Mouse (Mus musculus) spleen, embryonic (tissue): Measurements from ENCODE around the gene Mpz.

Experiments used
- CTCF ChIA-PET: fragments of 350-600 bp; sonication (Branson Sonifier 250); formaldehyde crosslinking; loops from one replicate; lab custom pipeline; 2022; lab: Charles Lee

Gene Mpz

DNA sequence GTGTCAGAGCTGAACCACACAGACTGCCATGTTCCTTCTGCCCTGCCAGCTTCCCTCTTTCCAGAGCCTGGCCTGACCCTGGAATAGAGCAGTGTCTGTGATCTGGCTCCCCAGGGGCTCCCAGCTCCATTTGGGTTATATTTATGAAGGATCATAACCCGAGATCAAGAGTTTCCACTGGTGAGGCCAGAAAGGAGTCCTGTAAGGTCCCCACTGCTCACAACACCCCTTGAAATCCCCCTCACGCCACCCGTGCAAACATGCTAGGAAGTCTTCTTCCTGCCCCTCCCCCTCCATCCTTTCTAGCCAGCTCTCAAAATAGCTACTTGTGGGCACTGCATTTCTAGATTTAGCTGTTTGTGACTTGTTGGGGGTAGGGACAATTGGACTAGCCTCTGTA lies 33.1 kb downstream of the Mpz start:
- CTCF ChIA-PET, result no interaction called here

DNA sequence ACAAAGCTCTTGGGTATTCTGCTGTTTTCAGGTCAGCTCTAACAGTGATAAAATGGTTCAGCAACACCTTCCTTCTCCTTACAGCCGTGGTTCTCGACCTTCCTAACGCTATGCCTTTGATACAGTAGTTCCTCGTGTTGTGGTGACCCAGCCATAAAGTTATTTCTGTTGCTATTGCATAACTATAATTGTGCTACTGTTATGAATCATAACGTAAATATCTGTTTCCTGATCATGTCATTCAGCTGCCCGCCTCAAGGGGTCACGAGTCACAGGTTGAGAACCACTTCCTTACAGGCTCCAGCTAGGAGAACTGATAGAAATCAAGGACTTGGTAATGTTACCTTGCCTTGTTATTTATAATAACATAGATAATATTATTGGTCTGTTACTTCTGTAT lies 33.8 kb downstream of the Mpz start:
- CTCF ChIA-PET, result no interaction called here

DNA sequence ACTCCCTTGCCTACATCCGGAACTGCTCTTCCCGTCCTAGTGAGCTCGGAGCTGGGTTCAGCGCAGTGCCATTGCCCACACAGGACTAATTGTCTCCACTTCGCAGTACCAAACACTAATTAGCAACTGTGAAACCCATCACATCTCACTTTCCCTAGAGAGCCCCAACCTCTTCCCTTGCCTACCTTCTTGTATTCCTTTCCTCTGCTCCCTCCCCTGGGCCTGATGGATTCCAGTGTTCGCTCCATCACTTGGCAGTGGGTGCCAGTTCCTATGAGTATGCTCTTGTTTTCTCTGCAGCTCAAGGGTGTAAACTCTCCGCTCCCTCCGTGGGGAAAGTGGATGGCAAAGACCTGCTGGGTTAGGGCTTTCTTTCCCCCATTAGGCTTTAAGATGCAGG lies 35.1 kb downstream of the Mpz start:
- CTCF ChIA-PET, result interaction anchor here (0.5 kb wide), 1 partner anchor 18 kb away, joined by 3 read pairs; no protein-coding TSS in a partner anchor

DNA sequence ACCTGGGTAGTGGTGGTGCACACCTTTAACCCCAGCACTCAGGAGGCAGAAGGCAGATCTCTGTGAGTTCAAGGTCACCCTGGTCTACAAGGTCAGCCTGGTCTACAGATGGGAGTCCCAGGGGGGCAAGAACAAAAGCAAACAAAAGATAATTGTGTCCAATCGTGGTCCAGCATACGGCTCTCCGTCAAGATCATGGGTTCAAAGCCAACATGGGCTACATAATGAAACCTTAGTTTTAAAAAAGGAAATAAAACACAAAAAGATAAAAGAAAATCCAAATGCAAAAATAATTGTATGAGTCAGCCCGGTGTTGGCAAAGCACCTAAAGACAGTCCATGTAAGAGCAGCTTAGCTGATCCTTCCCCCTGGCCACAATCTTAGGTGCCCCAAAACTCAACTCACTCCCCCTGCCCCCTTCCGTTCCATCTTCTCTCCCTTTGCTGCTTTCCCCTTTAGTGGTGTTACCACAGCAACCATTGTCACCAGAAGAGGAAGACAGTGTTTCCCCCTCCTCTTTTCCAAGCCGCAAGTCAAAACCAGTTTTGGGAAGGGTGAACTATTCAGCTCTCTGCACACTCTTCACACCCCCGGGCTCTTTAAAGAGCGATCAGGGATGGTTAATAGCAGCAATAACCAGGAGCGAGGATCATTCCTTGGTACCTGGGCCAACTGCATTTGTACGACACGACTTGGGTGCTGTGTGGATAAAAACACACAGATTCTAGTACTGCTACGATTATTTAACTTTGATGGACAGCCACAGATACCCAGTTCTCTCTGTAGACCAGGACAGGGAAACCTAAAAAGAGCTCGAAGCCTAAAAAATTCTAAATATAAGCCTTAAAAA lies 37.6 kb downstream of the Mpz start:
- CTCF ChIA-PET, result interaction anchor here (0.6 kb wide), 1 partner anchor 40 kb away, joined by 6 read pairs; no protein-coding TSS in a partner anchor

DNA sequence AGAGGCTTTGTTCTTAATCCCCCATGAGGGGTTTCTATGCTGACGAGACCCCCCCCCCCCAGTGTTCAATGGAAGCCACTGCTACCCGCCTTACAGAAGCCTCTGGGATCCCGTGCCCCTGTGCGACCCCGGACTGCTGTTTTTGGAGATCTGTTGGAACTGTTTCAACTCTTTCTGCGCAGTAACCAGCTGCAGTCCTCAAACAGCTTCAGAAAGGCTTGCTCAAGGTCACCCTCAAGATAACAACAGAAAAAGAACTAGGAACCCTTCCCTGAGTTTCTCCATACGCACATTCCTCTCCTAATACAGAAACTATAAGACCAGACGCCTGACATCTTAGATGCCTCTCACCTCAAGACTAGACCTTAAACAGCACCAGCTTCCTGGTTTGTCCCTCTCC lies 38.5 kb downstream of the Mpz start:
- CTCF ChIA-PET, result interaction anchor here (0.6 to 0.7 kb wide), 2 partner anchors 39 to 102 kb away, joined by 6 to 12 read pairs; no protein-coding TSS in a partner anchor

DNA sequence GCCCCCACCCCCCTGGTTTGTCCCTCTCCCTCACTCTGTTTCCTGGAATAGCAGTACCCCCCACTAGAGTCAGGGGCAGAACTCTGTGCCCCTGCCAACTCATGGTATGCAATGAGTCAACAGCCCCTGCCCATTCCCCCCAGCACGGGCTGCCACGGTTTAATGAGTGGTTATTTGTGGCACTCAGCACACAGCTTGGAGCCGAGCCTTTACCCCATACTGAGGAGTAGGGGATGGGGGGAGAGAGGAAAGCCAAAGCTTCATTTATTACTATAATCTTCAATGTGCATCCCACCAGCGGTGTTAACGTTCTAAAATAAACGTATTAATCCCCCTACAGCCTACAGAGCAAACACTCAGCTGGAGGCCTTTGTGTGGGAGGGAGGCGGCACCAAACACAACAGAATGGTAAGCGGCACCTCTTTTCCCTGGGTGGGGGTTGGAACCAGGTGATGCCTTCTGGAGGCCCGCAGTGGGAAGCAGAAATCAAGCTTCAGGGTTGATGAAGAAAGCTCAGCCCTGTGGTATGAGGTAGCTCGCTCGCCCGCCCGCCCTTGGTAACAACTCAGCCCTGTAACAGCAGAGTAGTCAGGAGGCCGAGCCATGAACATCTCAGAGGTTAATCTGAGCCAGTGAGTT lies 39.1 kb downstream of the Mpz start:
- CTCF ChIA-PET, result interaction anchor here (0.7 kb wide), 1 partner anchor 102 kb away, joined by 12 read pairs; no protein-coding TSS in a partner anchor

DNA sequence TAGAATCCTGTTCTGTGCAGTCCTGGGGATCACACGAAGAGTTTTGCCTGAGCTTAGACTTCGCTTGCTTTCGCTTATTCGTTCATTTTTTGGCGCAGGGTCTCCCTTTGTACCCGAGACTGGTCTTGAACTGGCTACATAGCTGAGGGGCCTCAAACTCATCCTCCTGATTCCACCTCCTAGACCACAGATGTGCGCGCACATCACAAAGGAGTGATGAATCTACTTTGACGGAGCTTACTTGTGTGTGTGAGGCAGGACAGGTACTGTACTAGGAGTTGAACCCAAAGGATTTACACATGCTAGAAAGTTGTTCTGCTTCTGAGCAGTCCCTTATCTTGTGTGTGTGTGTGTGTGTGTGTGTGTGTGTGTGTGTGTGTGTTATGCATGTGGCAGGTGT lies 40.3 kb downstream of the Mpz start:
- CTCF ChIA-PET, result interaction anchor here (0.7 kb wide), 1 partner anchor 132 kb away, joined by 6 read pairs; no protein-coding TSS in a partner anchor

DNA sequence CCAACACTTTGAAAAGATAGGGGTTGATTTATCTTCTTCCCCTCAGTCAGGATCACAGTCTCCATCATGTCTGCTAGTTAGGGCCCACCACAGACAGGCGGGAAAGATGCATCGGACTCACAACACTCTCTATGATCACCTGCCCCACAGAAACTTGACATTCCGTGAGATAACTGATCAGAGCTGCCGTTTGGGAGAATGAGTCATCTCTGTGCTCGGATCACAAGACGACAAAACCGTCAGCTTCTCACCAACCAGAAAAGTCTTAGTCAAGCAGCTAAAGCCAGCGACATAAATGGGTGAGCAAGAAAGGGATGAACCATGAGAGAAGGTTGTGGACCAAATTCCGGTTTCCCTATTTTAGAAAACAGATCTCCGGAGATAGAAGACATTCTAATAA lies 41.8 kb downstream of the Mpz start:
- CTCF ChIA-PET, result no interaction called here

DNA sequence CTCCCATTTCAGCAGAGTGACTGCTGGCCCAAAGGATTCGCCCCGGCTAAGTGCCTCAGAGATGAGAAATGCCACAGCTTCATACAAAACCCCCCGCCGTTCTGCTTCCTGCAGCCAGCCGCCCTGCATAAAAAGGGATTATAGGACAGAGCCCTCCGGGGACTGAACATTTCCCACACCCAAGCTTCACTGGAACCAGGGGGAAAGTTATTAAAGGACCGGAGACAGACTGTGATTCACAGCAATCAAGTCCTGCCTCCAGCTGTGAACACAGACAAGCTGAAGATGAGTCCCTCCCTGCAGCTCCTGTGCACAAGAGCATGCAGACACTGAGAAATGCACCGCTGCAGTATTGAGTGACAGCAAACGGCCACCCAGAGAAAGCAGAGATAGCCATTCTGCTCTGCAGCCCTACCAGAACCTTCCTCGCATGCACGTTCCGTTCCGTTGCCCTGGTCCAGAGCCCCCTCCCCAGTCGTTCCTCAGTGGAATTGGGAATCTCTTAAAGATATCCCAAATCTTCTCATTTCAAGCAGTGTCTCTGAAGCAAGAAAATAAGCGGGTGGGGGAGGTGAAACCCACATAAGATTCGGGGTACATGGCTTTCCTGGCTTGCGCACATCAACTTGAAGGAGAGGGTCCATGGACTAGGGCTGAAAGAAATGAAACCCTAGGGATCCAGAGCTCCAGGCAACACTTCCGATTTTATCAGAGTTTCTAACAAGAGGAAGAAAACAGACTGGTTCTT lies 42.8 kb downstream of the Mpz start:
- CTCF ChIA-PET, result no interaction called here

DNA sequence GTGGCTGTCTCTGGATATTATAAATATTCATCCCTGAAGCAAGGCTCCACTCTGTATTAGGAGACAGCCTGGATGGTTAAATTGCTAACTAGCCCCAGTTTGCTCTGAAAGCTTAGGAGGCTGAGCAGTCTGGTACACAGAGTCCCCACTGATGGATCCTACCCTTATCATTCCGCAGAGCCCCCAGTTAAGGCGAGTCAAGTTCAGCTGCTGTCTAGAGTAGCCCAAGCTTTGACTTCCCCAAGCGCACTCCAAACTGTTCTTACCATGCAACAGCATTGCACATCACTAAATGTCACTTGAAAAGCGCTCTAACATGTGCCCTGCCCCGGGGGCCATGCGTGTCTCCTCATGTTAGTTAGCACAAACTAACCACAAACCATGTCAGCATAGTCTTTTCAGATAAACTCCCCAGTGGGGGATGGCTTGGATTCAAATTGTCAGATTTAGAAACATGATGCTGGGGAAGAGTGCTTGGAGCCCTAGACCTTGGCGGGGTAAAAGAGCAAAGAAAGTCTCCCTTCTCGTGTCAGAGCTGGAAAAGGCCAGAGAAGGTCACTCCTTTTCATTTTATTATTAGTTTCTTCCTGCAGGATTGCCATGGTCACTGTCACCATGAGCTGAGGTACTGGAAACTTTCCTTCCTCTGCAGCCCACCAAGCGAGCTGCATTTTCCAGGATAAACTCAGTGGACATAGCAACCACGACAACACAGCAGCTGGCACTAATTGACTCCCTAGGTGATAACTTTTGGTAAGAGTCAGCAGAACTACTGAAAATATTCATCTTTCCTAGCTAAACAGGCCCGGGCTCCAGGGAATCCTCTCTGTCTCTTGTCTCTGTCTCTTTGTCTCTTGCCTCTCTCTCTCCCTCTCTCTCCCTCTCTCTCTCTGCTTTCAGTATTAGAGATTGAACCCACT lies 43.7 kb downstream of the Mpz start:
- CTCF ChIA-PET, result no interaction called here

DNA sequence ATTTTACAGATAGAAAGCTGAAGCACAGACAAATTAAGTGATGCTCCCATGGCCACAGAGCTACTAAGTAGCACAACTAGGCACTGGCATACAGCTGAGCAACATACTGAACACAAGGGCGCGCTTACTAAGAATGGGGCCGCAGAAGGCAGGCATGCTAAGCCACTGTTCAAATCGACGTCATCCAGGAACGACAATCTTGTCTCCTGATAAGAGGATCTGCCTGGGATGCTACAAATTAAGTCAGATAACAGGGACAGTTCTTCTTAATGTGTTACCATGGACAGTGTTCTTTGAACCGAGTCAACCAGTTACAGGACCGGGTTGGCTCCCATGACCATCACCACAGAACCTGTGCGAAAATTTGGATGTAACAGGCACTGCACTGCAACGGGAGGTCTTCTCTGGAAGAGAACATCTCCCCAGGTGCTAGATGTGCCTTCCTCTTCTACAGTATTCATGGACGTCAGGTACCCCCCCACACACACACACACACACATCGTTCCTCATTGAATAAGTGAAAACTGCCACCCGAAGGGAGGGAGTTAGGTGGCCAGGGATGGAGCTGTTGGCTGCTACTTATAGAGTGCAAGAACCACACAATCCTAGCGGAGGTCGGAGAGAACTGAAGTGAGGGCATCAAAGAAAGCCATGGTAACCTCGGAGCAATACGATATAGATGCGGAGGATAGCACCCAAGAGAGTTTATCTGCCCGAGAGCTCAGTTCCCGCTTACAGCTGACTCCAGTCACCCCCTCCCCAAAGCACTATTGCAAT lies 44.7 kb downstream of the Mpz start:
- CTCF ChIA-PET, result interaction anchor here (1.2 kb wide), 1 partner anchor 32 kb away, joined by 3 read pairs; no protein-coding TSS in a partner anchor

DNA sequence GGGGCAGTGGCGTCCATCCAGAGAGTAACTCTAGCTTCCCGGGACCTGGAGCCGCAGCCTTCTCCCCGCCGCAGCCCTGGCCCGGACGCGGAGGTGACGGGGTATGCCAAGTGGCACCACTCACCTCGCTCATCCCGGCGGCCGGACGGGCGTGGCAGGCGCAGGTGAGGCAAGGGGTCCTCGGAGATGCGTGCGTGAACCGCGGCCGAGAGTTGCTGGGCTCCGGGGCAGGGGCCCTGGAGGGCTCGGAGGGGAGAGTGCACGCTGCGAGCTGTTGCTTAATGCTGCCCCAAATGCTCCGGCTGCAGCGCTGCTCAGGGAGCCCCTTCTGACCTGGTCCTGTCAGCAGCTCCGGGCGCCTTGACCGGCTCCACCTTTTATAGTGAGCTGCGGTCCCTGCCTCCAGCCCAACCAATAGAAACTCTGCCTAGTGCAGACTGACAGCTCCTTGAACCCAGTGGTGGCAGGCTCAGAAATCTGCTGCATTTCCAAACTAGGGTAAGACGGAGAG lies 45.4 kb downstream of the Mpz start, which contains the start of gene Pcp4l1:
Gene Pcp4l1, minus strand, starts transcription at position 382 of the 511 bp plus-strand sequence.
- CTCF ChIA-PET, result interaction anchor here (0.5 to 1.2 kb wide), 2 partner anchors 33 to 371 kb away, joined by 3 read pairs; no protein-coding TSS in a partner anchor

DNA sequence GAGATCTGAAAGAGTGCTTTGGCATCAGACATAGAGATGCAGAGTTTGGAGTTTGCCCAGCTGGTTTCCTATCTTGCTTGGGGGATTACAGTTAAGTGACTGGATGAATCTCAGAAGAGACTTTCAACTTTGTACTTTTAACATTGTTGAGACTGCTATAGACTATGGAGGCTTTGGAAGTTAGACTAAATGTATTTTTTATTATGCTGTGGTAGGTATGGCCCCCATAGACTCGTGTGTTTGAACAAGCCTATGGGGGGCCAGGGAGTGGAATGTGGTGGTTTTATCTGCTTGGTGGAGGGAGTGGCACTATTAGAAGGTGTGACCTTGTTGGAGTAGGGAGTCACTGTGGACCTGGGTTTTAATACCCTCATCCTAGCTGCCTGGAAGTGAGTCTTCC lies 49.0 kb downstream of the Mpz start:
- CTCF ChIA-PET, result interaction anchor here (0.6 kb wide), 2 partner anchors 15 to 462 kb away, joined by 3 read pairs; no protein-coding TSS in a partner anchor

DNA sequence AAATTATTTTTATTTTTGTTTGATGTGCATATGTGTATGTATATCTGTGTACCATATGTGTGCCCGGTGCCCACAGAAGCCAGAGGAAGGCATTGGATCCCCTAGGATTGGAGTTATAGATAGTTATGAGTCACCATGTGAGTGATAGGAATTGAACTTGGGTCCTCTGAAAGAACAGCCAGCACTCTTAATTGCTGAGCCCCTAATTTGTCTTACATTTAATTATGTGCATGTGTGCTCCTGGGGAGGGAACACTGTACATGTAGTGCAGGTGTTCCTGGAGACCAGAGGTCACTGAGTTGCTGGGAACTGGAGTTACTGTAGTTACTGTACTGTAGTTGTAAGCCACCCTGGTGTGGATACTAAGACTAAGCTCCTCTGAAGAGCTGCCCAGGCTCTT lies 50.3 kb downstream of the Mpz start:
- CTCF ChIA-PET, result no interaction called here

DNA sequence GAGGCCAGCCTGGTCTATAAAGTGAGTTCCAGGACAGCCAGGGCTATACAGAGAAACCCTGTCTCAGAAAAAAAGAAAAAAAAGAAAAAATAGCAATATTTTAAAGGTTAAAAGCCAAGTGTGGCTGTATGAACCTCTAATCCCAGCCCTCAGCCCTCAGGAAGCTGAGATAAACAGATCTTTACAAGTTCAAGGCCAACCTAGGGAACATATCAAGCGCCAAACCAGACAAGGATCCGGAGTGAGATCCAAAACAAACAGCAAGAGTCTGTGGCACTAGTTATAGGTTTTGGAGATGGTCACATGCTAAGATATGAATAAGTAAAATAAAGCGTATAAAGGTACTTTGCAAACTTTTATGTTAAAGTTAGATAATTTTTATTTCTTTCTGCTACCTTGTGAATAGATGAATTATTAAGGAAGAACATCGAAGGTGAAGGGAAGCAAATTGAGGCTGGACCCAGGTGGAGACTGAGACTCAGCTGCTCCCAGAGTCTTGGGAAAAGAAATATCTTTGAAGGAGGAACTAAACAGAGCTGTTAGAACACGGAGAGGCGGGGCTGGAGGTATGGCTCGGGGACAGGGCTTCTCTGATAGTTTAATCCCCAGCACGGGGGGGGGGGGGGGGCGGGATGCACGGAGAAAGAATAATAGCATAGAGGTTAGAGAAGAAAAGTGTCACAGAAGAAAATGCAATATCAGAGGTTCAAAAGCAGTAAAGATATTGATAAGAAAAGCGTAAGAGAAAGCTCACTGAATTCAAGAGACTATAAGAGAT lies 53.1 kb downstream of the Mpz start:
- CTCF ChIA-PET, result no interaction called here

DNA sequence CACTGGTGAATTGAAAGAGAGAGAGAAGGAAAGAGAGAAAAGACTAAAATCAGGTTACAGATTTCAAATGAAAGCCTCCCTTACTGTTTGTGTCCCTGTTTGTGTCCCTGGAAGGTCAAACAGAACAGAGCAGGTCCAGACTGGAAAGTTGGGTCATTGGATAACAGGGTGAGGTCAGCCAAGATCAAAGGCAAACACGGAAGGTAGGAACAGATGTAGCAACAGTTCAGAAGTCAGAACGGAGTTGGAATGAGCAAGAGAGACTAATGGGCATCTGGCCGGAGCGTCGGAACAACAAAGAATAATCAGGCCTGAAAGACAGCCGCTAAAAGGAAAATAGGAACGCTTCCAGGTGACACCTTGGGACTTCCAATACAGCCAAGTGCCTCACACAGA lies 53.7 kb downstream of the Mpz start:
- CTCF ChIA-PET, result no interaction called here

DNA sequence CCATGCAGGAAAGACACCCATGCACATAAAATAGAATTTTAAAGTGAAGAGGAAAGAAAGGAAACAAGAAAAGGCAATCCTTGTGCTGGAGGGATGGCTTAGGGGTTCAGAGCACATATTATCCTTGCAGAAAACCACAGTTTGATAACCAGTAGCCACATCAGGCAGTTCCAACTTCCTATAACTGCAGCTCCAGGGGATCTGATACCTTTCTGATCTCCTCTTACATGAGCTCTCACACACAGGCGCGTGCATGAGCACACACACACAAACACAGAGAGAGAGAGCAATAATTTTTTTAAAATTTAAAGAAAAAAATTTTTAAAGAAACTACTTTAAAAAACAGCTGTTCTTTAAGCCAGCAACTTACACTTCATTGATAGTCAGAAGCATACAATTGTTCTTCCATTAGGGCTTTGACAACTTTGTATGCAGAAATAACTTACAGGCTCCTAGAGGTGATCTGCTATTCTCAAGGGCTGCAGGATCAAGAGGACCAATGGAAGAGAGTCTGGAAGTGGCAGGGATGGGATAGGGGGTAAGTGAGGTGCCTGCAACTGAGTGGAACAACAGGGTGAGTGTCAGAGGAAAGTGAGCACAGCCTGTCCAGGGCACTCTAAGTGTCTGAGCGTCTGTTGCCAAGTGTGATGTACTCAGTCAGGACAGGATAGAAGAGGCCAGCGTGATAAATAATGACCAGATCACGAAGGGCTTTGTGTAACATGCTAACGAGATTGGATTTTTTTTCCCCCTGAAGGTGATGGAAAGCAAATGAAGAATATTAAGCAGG lies 55.4 kb downstream of the Mpz start:
- CTCF ChIA-PET, result interaction anchor here (0.6 kb wide), 1 partner anchor 79 kb away, joined by 3 read pairs; no protein-coding TSS in a partner anchor

DNA sequence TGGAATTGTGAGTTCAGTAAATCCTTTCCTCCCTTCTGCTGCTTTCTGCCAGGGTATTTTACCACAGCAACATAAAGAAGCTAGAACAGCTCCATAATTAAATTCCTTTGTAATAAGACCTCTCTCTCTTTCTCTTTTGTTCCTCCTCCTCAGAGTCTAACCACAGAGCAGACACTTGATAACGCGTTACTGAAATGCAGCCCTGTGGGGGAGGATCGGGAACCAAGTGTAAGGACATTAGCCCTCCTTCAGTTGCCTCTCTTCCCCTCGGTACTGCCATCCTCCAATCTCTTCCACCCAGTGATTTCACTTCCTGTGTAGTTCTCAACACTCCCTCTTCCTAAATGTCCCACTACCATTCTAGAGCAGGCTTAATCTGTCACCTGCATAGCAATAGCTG lies 58.9 kb downstream of the Mpz start:
- CTCF ChIA-PET, result no interaction called here
